Mouse (Mus musculus) telencephalon, adult 2 months (tissue): ENCODE data around the gene Pdlim1.

Experiments
- DNase-seq: peaks from one replicate; pipeline ENCODE4 v3.0.0-alpha.2; 2011; ENCODE audit warnings: low read depth, low spot score

Gene Pdlim1

DNA sequence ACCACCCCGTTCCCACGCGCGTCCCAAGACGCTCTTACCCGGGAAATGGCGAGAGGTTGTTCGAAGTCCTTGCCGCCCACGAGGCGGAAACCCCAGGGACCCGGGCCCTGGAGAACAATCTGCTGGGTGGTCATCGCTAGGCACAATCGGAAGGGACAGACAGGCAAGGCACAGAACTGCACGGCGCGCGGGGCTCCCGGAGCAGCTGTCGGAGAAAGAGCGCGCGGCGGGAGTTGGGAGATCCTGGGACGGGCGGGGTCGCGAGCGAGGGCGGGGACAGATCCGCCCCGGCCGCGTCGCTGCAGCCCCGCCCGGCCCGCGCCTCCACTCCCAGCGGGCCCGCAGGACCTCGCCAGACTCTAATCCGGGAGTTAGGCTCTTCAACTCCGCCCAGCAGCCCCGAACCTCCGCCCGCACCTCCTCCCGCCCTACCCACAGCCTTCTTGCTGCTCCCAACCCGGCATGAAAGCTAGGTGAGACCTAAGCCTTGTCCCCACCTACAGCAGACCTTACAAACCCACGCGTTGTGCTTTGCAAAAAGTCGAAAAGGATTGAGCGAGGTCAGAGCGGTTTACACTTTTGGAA lies at the start of gene Pdlim1:
TSS of gene Pdlim1 (minus strand) at position 535 of the 585 bp plus-strand sequence.
- no peak for DNase-seq

DNA sequence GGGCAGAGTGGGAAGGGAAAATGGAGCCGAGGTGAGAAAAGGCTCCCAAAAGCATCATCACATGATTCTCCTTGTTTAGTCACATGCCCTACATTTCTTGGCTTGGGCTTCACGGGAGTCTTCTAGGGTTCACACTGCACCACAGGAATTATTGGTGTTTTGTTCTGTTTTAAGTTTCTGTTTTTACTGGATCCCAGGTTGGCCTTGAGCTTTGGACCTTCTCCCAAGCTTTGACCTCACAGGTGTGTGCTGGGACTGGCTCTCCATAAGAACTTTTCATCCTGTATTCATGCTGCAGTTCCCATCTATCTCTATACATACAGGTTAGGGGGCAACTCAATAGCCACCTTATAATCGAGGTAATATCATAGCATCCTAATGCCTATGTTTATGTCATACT lies 47.6 kb upstream of the Pdlim1 start:
- DNase-seq, result no peak

DNA sequence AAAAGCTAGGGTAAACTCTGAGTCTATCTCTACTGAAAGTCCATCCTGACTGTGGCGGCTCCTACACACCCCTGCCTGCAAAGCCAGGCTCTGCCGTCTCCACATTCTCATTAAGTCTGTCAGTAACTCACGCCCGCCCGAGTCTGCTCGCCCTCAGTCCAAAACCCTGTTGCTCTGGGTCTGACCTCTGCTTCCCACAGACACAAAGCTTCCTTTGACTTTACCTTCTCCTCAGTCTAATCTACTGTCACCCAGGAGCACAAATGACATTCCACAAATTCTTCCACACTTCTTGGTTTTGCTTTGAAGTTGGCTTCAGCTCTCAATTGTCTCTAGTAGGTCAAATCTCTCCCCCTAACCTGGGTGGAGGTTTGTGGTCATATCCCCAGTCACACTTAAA lies 46.9 kb upstream of the Pdlim1 start:
- DNase-seq, result no peak

DNA sequence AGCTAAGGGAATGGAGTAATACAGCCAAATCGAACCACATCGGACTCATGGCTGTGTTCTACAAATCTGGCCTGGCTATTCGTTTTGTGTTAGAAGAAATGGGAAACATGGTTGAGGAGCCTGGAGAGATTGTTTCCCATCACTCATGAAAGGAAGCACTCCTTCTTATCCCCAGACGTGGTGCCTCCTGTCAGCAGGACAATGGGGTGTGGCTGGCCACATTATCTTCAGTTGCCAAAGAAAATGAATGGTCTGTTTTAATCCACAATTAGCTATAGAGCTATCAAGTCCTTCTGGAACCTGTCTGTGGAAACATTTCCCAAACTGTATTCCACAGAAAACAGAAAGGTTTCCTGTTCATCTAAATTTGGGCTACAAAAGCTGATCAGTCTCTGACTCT lies 45.4 kb upstream of the Pdlim1 start:
- no peak for DNase-seq

DNA sequence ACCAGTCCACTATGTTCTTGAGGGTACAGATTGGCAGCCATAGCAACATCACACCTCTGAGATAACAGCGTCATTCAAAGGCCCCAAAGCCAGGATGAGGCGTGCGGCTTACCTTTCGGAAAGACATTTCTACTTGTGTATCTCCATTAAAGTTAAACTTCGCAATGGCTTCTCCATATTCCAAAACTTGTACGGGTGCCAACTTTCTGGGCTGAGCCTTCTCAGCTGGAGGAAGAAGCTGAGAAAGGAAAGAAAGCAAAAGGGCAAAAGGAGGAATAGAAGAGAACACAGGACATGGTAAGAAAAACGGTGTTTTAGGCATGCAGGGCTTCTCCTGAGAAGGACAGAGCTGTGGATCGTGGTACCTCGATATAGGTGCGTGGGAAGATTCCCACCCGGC lies 42.6 kb upstream of the Pdlim1 start:
- DNase-seq, result no peak

DNA sequence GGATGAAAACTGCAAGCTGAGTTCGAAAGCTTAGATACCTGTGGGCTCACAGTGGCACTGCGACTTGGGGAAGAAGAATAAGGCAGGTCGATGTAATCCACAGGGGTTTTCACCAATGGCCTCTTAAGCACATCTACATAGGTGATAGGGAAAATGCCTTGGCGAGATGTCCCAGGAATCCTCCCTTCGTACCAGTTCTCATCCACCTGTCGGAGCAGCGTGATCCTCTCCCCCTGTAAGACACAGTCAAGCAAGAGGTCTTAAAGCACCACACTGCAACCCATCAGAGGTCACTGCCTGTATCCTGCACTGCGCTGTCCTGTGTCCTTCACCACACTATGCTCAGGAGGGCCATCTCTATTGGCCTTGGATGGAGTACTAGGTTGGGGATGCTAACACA lies 40.0 kb upstream of the Pdlim1 start:
- DNase-seq, result no peak

DNA sequence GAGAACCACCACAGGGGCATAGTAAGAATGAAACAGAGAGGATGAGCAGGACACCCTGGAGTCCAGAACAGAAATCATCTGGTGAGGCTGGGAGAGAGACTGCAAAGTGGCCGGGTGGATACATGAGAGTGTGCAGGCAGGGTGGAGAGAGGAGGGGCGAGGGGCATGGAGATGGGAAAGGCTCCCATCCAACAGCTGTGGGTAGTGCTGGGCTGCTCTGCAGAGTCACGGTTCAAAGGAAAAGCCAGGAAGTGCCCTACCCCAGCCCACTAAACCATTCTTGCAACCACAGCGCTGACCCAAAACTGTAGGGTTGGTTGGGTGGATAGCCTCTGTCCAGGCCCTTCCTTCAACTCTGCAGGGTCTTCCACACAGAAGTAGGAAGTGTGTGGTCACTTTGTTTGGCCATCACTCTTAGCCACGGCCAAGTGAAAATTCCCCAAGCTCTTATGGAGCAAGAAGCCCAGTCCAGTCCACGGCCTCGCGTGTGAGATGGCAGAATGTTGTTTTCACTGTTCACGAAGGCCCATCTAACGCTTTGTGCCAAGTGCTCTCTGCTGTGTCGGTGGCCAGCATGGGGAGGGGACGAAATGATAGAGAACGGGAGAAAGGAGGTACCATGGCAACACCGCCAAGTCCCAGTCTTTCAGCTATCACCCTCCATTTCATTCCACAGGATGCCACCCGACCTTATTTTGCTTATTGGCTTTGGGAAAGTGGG lies 38.9 kb upstream of the Pdlim1 start:
- no peak for DNase-seq

DNA sequence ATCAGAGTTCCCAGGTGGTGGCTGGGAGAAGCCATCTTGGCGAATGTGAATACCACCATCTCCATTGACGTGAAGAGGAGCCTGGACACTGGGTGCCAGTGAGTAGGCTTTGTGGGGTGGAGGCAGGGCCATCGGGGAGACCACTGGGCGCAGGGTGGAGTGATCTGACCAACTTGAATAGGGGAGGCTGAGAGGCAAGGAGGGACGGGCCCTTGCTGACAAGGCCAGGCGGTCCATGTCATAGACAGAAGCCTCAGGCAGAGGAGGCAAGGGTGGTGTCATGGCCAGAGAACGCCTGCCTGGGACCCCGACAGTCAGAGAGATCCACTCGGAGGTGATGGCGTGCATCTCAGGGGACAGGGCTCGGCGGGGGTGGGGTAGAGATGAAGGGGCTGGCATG lies 38.3 kb upstream of the Pdlim1 start:
- no peak for DNase-seq

DNA sequence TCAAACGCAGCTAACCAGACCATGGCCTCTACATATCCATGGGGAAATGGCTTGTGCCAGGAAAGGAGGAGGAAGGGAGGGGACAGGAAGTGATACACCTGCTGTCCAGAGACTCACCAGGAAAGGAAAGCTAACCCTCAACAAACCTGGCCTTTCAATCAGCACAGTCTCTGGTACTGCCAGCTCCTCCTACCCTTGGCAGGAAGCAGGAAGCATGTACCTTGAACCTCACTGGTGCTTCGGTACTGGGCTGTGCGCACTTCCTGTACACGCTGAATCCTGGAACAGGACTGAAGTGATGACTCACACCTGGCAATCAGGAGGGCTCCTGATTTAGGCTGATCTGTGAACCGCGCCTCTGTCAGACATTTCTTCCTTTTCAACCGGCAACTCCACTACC lies 35.9 kb upstream of the Pdlim1 start:
- DNase-seq, result no peak

DNA sequence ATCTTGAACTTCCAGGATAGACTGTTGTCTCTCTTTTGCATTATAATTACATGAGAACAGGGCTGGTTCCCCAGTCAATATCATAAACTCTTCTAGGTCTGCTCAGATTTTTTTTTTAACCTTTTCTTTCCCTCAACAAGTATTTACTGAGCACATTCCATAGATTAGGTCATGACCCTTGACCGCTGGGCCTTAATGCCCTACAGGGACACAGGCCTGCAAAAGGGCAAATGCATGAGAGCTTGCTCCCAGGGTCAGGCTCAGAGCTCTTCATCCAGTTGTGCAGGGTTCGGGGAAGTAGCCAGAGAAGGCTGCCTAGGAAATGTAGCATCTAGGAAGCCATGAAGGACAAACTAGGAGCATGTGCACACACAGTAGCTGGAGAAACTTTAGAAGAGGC lies 35.0 kb upstream of the Pdlim1 start:
- DNase-seq, result no peak

DNA sequence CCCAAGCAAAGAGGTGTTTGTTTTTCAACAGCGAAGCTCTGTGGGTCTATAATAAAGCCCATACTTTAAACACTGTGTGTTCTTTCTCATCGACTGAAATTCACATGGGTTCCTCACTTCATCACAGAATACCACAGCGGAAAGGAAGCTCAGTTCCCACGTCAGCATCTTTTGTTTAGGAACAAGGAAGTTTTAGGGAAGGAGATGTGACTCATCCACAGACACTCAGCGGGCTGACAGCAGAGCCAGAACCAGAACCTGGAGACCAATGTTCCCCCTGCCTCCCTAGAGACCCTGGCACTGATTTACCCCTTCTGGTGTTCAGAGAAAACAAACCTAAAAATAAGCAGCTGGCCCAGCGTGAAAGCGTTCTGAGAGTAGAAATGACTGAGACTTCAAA lies 33.8 kb upstream of the Pdlim1 start:
- no peak for DNase-seq

DNA sequence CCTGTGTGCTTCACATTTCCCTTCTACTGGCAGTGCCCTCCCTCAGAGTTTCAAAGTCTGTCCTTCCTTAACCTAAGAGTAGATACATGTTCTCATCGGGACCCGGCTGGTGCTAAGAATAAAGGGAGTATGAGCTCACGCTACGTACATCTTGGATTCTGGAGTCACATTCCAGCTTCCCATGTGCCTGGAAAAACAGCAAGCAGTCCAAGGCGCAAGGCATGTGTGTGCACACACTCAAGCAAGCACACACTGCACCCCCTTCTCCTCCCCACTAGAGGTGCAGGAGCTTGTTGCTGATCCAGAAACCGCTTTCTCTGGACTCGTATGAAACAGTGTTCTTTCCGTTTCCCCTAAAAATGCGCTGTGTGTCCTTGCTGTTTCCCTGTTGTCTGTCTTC lies 31.3 kb upstream of the Pdlim1 start:
- DNase-seq, result peak; percentile 62

DNA sequence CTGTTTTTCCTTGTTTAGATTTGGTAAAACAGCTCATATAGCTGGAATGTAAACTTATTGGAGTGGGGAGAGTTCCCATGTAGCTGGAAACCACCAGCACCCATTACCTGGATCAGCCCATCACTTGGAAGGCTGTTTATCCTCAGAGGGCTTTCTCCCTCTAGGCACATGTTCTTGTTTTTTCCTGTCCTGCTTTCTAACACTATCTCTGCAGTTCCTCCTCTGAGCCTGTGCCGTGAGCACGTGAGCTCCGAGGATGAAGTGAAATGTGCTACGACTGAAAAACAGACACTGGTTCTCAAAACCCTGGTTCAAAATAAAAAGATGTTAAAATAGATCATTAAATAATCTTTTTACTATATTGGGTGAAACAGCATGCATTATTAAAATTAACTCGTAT lies 30.8 kb upstream of the Pdlim1 start:
- no peak for DNase-seq

DNA sequence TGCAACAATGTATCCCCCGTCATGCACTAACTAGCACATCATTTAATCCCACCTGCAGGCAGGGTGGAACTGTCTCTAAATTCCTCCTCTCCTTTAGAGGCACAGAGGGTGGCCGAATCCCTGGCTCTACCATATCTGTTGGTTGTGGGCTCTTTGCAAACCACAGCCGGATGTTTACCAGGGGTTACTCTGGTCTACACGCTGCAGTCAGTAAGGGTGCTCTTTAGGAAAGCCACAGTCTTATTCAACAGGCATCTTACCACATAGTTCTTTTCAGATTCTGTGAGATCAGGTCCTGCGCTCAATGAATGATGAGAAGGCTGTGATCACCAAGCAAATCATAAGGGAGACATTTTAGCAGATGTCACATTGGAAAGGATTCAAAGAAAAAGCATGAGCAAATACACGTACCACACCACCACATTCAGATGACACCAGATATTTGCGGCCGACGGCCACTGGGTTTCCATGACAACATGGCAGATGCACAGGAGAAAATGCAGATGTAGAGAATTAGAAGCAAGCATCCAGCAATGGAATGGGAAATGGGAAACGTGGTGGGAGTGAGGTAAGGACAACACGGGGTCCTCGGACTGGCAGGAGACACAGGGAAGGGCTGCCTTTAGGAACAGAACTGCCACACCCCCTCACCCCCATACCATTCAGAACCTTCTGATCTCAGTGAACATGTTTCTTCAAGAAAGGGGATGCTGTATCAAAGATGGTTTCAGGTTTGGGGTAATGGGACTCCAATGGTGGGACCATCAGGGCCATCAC lies 28.5 kb upstream of the Pdlim1 start:
- DNase-seq, result no peak

DNA sequence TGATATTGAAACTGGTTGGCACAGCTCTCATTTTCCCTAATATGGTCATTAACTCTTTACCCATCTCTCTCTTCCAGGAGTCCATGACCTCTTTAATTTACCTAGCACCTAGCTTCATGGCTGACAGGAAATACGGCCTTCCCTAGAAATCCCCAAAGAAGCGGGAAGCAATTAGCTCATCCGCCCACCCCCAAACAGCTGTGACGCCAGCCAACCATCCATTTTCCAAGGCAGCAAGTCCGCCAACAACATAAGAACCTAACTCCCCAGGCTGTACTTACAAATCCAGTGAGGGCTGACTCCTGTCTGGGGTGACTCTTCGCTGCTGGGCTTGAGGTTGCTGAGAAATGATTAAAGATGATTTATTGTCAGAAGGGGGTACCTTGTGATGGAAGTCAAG lies 27.5 kb upstream of the Pdlim1 start:
- no peak for DNase-seq

DNA sequence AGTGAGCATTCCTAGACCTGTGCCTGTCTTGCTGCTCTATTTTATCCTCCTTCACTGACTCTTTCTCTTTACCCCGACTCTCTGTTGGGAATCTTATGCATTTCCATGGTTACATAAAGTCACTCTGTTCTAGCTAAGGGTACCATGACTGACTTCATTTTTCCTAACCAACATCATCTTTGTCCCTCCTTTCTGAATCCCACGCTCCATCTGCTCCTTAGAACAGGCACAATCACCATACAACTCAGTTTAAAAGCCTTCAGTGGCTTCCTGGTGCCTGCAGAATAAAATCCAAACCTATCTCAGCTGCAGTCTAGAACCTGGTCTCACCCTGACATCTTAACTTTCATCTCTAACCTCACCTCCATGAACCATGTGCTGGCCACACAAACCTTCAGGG lies 26.9 kb upstream of the Pdlim1 start:
- peak; percentile 95 for DNase-seq

DNA sequence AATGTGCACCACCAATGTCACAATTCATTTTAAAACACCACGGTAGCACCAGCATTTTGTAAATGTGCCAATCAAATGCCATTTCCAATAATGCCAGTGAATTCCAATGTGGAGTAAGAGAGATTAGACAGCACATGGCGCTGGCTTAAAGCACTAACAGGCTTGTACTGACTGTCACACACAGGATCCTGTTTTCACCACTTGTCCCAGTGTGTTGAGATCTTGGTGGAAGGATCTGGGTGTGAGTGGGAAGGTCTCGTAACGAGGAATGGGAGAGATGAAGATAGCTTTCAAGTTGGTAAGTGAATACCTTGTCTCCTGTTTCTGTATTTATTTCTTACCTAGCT lies 26.1 kb upstream of the Pdlim1 start:
- DNase-seq, result no peak

DNA sequence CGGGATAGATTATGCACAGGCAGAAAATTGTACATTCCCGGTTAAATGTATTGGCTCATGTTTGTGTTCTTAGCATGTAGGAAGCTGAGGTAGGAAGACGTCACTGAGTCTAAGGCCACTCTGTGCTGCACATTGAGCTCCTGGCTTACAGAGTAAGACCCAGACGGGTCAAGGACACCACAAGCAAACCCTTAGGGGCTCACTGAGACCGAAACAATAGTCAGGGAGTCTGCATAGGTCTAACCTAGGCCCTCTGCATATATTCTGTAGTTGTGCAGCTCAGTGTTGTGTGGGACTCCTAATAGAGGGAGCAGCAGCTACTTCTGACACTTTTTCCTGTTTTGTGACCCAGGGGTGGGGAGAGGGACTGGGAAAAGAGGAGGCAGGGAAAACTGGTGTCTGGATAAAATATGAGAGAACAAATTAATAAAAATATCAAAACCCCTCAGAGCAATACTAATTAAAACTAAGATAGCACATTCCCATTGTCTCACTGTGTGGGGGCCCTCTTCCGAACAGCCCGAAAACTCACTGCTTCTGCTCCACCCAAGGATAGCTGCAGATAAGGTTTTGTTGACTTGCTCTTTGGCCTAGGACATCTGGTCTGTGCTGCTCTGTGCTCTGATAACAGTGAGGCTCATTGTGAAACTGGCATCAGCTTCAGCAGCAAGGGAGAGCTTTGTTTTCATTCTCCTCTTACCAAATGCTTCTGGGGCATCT lies 25.6 kb upstream of the Pdlim1 start:
- DNase-seq, result no peak

DNA sequence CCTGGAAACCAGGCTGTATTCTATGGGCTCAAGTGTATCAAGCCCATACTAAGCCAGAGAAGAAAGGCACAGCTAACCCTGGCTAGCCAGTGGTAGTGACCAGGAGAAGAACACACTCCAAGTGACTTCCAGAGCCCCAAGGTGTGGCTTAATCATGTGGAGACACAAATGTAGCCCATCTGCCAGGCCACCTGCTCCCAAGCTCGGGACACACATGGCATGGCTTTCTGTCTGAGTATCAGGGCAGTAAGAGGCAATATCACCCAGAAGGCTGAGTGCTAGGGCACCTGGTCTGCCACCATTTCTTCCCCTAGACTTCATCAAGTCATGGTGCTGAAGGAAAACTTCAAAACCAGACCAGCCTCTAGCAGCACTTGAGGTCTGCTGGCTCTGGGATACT lies 22.6 kb upstream of the Pdlim1 start:
- DNase-seq, result no peak

DNA sequence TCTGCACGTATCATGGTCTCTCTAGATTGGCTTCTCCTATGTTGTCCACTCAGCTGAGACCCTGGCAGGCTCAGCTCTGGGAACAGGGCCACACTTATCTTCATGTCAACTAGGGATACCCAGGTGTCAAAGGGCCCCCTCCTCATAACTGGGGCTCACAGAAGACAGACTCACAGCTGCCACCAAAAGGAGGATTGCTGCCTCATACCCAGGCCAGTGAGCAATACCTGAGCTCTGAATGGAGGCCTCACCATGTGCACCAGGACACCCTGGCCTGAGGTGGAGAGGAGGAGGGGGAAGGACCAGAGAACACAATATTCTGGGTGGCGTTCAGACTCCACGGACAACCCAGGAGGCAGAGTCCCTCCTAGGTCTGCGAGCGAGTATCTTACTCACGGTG lies 22.1 kb upstream of the Pdlim1 start:
- DNase-seq, result no peak

DNA sequence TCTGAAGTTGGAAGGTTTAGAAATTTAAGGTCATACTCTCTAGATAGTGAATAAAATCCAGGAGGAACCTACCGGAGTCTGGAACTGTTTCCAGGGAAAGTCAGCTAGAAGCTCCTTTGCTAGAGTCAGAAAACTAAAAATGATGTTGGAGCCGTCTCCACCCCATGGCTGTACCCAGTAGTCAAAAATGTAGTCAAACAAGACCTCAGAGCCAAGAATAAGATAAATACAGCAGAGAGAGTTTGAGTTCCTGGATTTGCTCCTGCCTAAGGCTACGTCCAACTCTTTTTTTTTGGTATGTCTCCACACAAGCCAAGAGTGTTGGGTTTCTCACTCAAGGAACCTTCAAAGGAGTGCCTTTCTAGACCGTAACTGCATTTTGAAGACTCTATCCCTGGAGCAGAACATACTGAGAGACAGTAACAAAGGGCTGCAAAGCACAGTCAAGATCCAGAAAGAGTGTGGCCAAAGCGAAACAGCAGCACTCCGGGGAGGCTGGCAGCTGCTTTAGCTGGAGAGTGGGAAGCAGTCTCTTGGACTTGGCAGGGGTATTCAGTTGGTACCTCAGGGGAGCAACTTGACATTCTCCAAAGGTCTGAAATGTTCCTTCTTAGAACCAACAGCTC lies 18.6 kb upstream of the Pdlim1 start:
- no peak for DNase-seq

DNA sequence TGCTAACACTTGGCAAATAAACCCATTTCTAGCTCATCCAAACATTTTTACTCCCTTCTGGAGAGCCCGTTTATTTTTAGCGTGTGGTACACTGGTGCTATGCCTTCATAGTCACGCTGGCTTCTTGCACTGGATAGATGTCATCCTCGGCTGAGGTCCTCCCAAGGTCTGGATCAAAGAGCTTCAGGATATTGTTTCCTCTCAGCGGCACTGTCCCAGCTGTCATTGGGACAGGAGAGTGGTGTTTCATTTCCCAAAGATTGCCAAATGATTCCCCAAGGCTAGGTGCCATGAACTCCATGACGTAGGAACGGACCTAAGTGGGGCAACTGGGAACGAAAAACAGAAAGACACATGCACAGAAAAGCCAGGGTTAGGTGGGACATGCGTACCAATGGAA lies 16.8 kb upstream of the Pdlim1 start:
- no peak for DNase-seq
